Mouse (Mus musculus): ENCODE results near the gene Tyro3. TPM values are rescaled to one million over a fixed set of nuclear protein-coding genes. Genes with fewer than 3 reads are reported as not detected.

The Tyro3 gene
- 19.0 and 20.0 TPM in 2 replicates for polyA plus RNA-seq (2014; fragmentation: Nextera tagmentation; extraction: Ambion mirVana)

DNA sequence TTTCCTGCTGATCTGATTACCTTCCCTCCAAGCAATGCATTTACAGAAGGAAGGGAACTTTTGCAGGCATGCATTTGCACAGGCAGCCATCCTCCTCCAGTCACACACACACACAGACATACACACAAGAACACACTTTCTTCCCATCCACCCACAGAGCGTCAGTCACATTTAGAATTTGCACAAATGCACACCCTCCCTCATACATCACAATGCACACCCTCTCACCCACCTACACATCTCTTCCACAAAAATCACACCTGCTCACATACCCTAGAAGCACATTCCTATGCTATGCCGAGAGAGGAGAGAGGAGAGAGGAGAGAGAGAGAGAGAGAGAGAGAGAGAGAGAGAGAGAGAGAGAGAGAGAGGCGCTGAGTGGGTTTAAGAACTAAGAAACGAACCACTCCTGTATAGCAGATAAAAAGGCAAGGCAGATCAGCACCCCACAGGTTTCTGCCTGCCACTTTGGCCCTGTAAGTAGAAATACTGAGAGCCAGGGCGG lies at the start of gene Tyro3:
TSS of gene Tyro3 (plus strand) at position 455 of the 505 bp plus-strand sequence.
- Histone ChIP-seq H3K27me3 (ENCODE audit: control insufficient read depth, insufficient read depth, low read length) (no peaks in the 10 kb centered on the region), H3K27ac (ENCODE audit: low read depth, low read length) (no peak within 1 kb of the TSS), H3K9me3 (ENCODE audit: control insufficient read depth, low read length) (no peaks in the 10 kb centered on the region), H3K4me2 (ENCODE audit: low read depth) (no peak within 1 kb of the TSS), H3K36me3 (ENCODE audit: control insufficient read depth, insufficient read depth, low read length) (no peaks in the 10 kb centered on the region), H3K9ac (ENCODE audit: low read length) (no peak within 1 kb of the TSS), H3K4me3 (ENCODE audit: low read depth, low read length) (no peak within 1 kb of the TSS), H3K4me1 (ENCODE audit: control insufficient read depth, insufficient read depth, low read length) (peaks cover 10% of the 10 kb centered on the region)
- WGBS: 69% methylated on average over 5 of the region's 5 CpGs
- ATAC-seq (ENCODE audit: insufficient read depth, low FRiP score, low TSS enrichment) (no peak), DNase-seq (ENCODE audit: low spot score) (no peak)

DNA sequence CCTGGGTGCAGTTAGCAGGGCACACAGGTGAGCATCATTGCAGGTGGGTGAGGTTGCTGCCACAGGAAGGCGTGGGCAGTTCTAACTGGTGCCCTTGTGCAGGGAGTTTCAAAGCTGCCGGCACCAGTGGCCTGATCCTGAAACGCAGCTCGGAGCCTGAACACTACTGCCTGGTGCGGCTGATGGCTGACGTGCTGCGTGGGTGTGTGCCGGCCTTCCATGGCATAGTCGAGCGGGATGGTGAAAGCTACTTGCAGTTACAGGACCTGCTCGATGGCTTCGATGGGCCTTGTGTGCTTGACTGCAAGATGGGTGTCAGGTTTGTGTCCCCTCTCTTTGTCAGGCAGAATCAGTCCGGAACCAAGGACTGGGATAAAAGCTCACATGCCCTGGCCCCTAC lies 48.3 kb upstream of the Tyro3 start:
- Histone ChIP-seq H3K9ac (ENCODE audit: low read length) (no peak overlapping the region), H3K9me3 (ENCODE audit: control insufficient read depth, low read length) (no peaks in the 10 kb centered on the region), H3K4me3 (ENCODE audit: low read depth, low read length) (no peak overlapping the region), H3K4me1 (ENCODE audit: control insufficient read depth, insufficient read depth, low read length) (no peaks in the 10 kb centered on the region), H3K4me2 (ENCODE audit: low read depth) (no peak overlapping the region), H3K27ac (ENCODE audit: low read depth, low read length) (no peak overlapping the region), H3K36me3 (ENCODE audit: control insufficient read depth, insufficient read depth, low read length) (no peaks in the 10 kb centered on the region), H3K27me3 (ENCODE audit: control insufficient read depth, insufficient read depth, low read length) (peaks cover 15% of the 10 kb centered on the region)
- no peak for DNase-seq (ENCODE audit: low spot score)
- ATAC-seq (ENCODE audit: insufficient read depth, low FRiP score, low TSS enrichment): no peak
- 63% methylated on average over 13 of the region's 13 CpGs for WGBS

DNA sequence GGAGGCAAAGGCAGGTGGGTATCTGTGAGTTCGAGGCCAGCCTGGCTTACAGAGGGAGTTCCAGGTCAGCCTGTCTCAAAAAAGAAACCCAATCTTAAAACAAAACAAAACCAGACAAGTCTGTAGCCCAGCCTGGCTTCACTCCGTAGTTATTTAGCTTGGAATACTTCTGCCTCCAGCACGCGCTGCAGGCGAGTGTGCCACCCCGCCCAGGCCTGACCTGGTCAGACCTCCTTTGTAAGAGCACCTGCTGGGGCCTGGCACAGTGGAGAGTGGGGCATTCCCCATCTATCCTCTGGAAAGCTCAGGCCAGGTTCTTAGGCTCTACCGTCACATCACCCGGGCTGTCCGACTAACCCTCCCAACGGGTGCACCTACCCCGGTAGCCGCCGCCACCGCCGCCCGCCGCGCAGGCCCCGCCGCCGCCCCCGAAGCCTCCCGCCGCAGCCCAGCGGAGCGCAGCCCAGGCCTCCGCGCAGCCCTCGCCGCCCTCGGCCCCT lies 39.9 kb upstream of the Tyro3 start:
- DNase-seq (ENCODE audit: low spot score): peak; percentile 20
- H3K27ac ChIP-seq (ENCODE audit: low read depth, low read length): no peak overlapping the region

DNA sequence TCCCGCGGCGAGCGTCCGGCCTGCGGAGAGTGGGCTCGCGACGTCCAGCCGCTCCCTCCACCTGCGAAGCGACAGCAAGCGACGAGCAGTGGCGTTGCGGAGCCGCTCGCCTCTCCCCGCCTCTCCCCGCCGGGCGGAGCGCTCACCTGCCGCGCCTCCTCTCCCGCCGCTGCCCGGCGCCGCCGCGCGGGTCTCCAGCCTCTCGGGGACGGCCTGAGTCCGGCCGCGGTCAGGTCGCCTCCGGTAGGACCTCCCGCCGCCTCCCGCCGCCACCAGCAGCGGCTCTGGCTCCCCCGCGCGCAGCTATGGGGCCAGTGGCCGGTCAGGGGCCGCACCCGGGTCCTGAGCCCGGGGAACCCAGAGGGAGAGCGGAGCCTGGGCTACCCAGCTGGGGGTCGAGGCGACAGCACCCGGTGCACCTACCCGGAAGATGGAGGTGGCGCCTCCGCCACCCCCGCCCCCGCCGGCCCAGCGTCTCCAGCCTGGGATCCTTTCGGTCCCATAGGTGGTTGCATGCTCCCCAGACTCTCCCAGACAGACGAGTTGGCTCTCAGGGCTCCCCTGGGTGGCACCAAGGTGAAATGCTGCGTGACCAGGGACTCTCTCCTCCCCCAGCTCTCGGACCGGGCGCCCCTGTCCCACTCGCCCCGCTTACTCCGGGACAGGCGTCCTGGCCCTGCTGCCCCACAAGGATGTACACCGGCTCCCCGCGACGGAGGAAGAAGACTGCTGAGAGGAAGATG lies 39.3 kb upstream of the Tyro3 start:
- Histone ChIP-seq H3K4me1 (ENCODE audit: control insufficient read depth, insufficient read depth, low read length) (peaks cover 10% of the 10 kb centered on the region), H3K4me2 (ENCODE audit: low read depth) (peak overlapping the region; percentile 100), H3K27me3 (ENCODE audit: control insufficient read depth, insufficient read depth, low read length) (peaks cover 49% of the 10 kb centered on the region), H3K4me3 (ENCODE audit: low read depth, low read length) (peak overlapping the region; percentile 60), H3K9ac (ENCODE audit: low read length) (peak overlapping the region; percentile 45), H3K9me3 (ENCODE audit: control insufficient read depth, low read length) (no peaks in the 10 kb centered on the region), H3K27ac (ENCODE audit: low read depth, low read length) (no peak overlapping the region), H3K36me3 (ENCODE audit: control insufficient read depth, insufficient read depth, low read length) (no peaks in the 10 kb centered on the region)
- under 1% methylated on average over 47 of the region's 77 CpGs for WGBS
- ATAC-seq (ENCODE audit: insufficient read depth, low FRiP score, low TSS enrichment) (0 out of 2 replicates have a peak, but pooled peaks have one; percentile 35), DNase-seq (ENCODE audit: low spot score) (peak; percentile 44)

More for the DNA sequence above, 39.9 kb upstream of the Tyro3 start:
- Histone ChIP-seq H3K4me2 (ENCODE audit: low read depth) (peak overlapping the region; percentile 100), H3K27me3 (ENCODE audit: control insufficient read depth, insufficient read depth, low read length) (peaks cover 49% of the 10 kb centered on the region), H3K9me3 (ENCODE audit: control insufficient read depth, low read length) (no peaks in the 10 kb centered on the region), H3K9ac (ENCODE audit: low read length) (peak overlapping the region; percentile 45), H3K4me1 (ENCODE audit: control insufficient read depth, insufficient read depth, low read length) (peaks cover 10% of the 10 kb centered on the region), H3K4me3 (ENCODE audit: low read depth, low read length) (peak overlapping the region; percentile 60), H3K36me3 (ENCODE audit: control insufficient read depth, insufficient read depth, low read length) (no peaks in the 10 kb centered on the region)
- ATAC-seq (ENCODE audit: insufficient read depth, low FRiP score, low TSS enrichment): 0 out of 2 replicates have a peak, but pooled peaks have one; percentile 20
- 4% methylated on average over 24 of the region's 31 CpGs for WGBS

DNA sequence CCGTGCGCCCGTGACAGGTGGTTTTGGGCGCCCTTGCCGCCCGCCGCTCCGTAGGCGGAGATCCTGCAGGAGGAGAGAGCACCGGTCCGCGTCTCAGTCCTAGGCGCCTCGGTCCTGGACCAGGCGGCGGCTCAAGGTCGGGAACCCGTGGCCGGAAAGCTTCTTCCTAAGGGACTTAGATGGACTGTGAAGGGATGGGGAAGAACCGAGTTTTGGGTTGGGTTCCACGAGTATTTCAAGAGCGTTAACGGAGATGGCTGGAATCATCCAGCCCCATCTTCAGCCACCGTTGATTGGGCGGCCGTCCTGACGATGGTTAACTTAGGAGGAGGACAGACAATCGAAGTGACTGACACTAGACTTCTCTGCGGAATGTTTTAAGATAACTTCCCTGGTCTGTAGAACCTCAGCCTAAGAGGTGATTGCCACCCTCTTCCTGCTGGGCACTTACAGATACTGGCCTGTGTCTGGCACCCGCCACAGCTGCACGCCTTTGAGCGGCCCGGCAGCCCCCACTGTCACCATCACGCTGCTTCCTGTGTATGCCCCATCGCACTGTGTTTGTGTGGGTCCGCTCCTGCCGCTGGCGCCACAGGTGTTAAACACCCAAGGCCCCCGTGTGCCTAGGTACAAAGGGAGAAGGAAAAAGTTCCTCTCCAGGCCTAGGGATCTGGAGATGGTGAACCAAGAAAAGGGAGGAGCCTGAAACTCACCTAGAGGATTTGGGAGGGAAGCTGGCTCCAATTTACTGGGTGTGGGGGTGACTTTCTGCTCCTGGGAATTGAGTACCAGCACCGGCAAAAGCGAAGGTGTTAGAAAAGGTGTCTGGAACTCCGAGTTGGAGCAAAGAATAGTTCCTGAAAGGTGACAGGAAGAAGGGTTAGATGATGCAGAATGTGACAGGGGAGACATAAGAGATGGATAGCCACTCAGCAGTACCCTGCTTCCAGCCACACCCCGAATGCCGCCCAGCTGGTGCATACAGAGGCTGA lies 38.4 kb upstream of the Tyro3 start:
- WGBS: 5% methylated on average over 44 of the region's 44 CpGs
- peaks cover 49% of the 10 kb centered on the region for H3K27me3 ChIP-seq (ENCODE audit: control insufficient read depth, insufficient read depth, low read length)

DNA sequence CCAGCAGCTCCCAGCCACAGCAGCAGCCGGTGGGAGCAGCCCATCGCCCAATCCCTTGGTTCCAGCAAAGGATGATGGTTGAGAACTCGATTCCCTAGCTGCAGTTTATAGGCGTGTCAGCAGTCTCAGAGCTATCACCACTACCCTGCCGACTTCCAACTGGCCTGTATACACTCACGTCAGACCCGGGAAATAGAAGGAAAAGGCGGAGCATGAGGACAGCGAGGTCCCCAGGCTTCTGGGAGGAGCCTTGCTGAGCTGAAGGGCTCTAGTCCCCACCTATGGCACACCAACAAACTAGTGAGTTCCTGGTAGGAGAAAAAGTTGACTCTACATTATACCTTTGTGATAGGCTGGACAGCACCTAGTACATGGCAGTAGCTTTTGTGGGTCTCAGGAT lies 37.3 kb upstream of the Tyro3 start, which contains the start of gene Ltk:
TSS of gene Ltk (minus strand) at position 181 of the 400 bp plus-strand sequence.
- no peak within 1 kb of the TSS for H3K4me3 ChIP-seq (ENCODE audit: low read depth, low read length)
- peaks cover 49% of the 10 kb centered on the region for H3K27me3 ChIP-seq (ENCODE audit: control insufficient read depth, insufficient read depth, low read length)
- H3K27ac ChIP-seq (ENCODE audit: low read depth, low read length): no peak within 1 kb of the TSS
- H3K4me1 ChIP-seq (ENCODE audit: control insufficient read depth, insufficient read depth, low read length): peaks cover 10% of the 10 kb centered on the region
- WGBS: 11% methylated on average over 9 of the region's 9 CpGs
- no peaks in the 10 kb centered on the region for H3K9me3 ChIP-seq (ENCODE audit: control insufficient read depth, low read length)
- peaks cover 5% of the 10 kb centered on the region; the same call in 1 of the 2 replicates for H3K36me3 ChIP-seq (ENCODE audit: control insufficient read depth, insufficient read depth, low read length)
- DNase-seq (ENCODE audit: low spot score) (peak; percentile 10), ATAC-seq (ENCODE audit: insufficient read depth, low FRiP score, low TSS enrichment) (no peak)
- no peak within 1 kb of the TSS for H3K4me2 ChIP-seq (ENCODE audit: low read depth)
- no peak within 1 kb of the TSS for H3K9ac ChIP-seq (ENCODE audit: low read length)

More for the DNA sequence above, 38.4 kb upstream of the Tyro3 start:
- peaks cover 10% of the 10 kb centered on the region for H3K4me1 ChIP-seq (ENCODE audit: control insufficient read depth, insufficient read depth, low read length)
- ATAC-seq (ENCODE audit: insufficient read depth, low FRiP score, low TSS enrichment) (no peak), DNase-seq (ENCODE audit: low spot score) (no peak)
- H3K4me3 ChIP-seq (ENCODE audit: low read depth, low read length): peak overlapping the region; percentile 60
- H3K36me3 ChIP-seq (ENCODE audit: control insufficient read depth, insufficient read depth, low read length): 0 out of 2 replicates have a peak, but pooled peaks cover 2% of the 10 kb centered on the region
- H3K9me3 ChIP-seq (ENCODE audit: control insufficient read depth, low read length): no peaks in the 10 kb centered on the region
- no peak overlapping the region for H3K9ac ChIP-seq (ENCODE audit: low read length)
- H3K4me2 ChIP-seq (ENCODE audit: low read depth): peak overlapping the region; percentile 100
- H3K27ac ChIP-seq (ENCODE audit: low read depth, low read length): no peak overlapping the region

DNA sequence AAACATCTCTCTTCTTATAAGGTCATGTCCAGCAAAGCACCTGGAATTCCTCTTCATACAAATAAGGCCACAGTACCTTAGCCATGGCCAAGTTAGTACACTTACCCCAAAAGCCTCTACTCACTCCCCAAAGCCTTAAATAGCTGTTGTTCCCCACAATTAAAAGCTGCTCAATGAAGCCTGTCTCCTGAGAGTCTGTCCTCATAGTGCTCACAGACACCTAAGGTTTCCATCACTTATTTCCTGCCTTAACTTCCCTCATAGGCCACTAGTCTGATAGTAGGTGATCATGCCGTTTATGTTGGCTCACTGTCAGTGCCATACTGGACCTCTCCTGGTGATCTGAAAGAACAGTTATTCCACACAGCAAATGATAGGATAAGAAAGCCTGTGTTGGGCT lies 35.3 kb upstream of the Tyro3 start:
- Histone ChIP-seq H3K36me3 (ENCODE audit: control insufficient read depth, insufficient read depth, low read length) (peaks cover 5% of the 10 kb centered on the region; the same call in 1 of the 2 replicates), H3K4me3 (ENCODE audit: low read depth, low read length) (no peak overlapping the region), H3K9me3 (ENCODE audit: control insufficient read depth, low read length) (no peaks in the 10 kb centered on the region), H3K9ac (ENCODE audit: low read length) (no peak overlapping the region), H3K4me1 (ENCODE audit: control insufficient read depth, insufficient read depth, low read length) (peaks cover 10% of the 10 kb centered on the region), H3K27ac (ENCODE audit: low read depth, low read length) (no peak overlapping the region), H3K27me3 (ENCODE audit: control insufficient read depth, insufficient read depth, low read length) (peaks cover 38% of the 10 kb centered on the region), H3K4me2 (ENCODE audit: low read depth) (no peak overlapping the region)
- ATAC-seq (ENCODE audit: insufficient read depth, low FRiP score, low TSS enrichment) (no peak), DNase-seq (ENCODE audit: low spot score) (no peak)
- WGBS: 81% methylated on average over 1 of the region's 1 CpGs

DNA sequence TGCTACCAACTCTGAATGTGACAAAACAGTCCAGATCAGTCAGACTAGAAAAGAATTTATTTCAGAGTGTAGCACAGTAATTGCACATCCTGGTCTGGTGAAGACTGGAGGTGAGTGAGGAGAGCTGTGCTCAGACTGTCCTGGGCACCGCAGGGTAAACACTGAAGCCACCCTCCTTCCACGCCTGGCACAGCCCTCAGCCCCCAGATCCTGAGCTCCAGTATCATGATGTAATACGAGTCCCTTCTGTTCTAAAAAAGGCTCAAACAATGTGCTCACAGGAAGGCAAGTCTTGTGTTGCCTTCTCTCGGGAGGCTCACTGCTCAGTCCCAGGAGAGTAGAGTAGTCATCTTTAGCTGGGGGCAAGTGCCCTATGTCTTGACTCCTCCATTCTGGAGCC lies 33.6 kb upstream of the Tyro3 start:
- DNase-seq (ENCODE audit: low spot score): no peak
- no peak overlapping the region for H3K4me3 ChIP-seq (ENCODE audit: low read depth, low read length)
- no peak overlapping the region for H3K9ac ChIP-seq (ENCODE audit: low read length)
- no peak overlapping the region for H3K4me2 ChIP-seq (ENCODE audit: low read depth)
- no peaks in the 10 kb centered on the region for H3K9me3 ChIP-seq (ENCODE audit: control insufficient read depth, low read length)
- no peaks in the 10 kb centered on the region for H3K4me1 ChIP-seq (ENCODE audit: control insufficient read depth, insufficient read depth, low read length)
- 78% methylated on average over 4 of the region's 4 CpGs for WGBS
- ATAC-seq (ENCODE audit: insufficient read depth, low FRiP score, low TSS enrichment): no peak
- H3K27me3 ChIP-seq (ENCODE audit: control insufficient read depth, insufficient read depth, low read length): peaks cover 21% of the 10 kb centered on the region
- H3K27ac ChIP-seq (ENCODE audit: low read depth, low read length): no peak overlapping the region
- peaks cover 5% of the 10 kb centered on the region; the same call in 1 of the 2 replicates for H3K36me3 ChIP-seq (ENCODE audit: control insufficient read depth, insufficient read depth, low read length)

Measured in neural tube, embryonic 11.5 days (tissue).